Mouse (Mus musculus) midbrain, embryonic 16.5 days (tissue): Measurements from ENCODE around the gene Rad51b. TPM values are rescaled to one million over a fixed set of nuclear protein-coding genes. Genes with fewer than 3 reads are reported as not detected.

ENCODE experiments used
- ATAC-seq: fragments of 200-750 bp; cut with Nextera tagmentation; 2 replicates; pipeline ENCODE4 v1.8.0; 2017; ENCODE audit warnings: moderate TSS enrichment
- H3K27ac ChIP-seq: fragments of 300-500 bp; sonication (generic); 2 replicates; pipeline ENCODE4 v1.5.1; 2014; ENCODE audit warnings: mild to moderate bottlenecking, low read length, mixed read lengths
- H3K27me3 ChIP-seq: fragments of 300-500 bp; sonication (generic); 2 replicates; pipeline ENCODE4 v1.6.1; 2014; ENCODE audit warnings: low read depth, low read length, mixed read lengths; ENCODE audit not compliant: control insufficient read depth, insufficient read depth
- H3K36me3 ChIP-seq: fragments of 300-500 bp; sonication (generic); 2 replicates; pipeline ENCODE4 v1.6.1; 2014; ENCODE audit warnings: mild to moderate bottlenecking, low read length, moderate library complexity, mixed read lengths; ENCODE audit not compliant: control insufficient read depth, insufficient read depth
- H3K4me1 ChIP-seq: fragments of 300-500 bp; sonication (generic); 2 replicates; pipeline ENCODE4 v1.6.1; 2014; ENCODE audit warnings: mild to moderate bottlenecking, low read length, mixed read lengths; ENCODE audit not compliant: control insufficient read depth, insufficient read depth
- H3K4me2 ChIP-seq: fragments of 300-500 bp; sonication (generic); 2 replicates; pipeline ENCODE4 v1.6.1; 2014; ENCODE audit warnings: mild to moderate bottlenecking, low read length, mixed read lengths
- H3K4me3 ChIP-seq: fragments of 300-500 bp; sonication (generic); 2 replicates; pipeline ENCODE4 v1.5.1; 2014; ENCODE audit warnings: low read depth, mild to moderate bottlenecking, low read length, moderate library complexity, mixed read lengths
- H3K9ac ChIP-seq: fragments of 300-500 bp; sonication (generic); 2 replicates; pipeline ENCODE4 v1.6.1; 2014; ENCODE audit warnings: low read depth, low read length, mixed read lengths
- H3K9me3 ChIP-seq: fragments of 300-500 bp; sonication (generic); replicated peaks from 2 replicates; pipeline ENCODE4 v1.6.1; 2014; ENCODE audit warnings: mild to moderate bottlenecking, low read length, mixed read lengths; ENCODE audit not compliant: control insufficient read depth, poor library complexity, severe bottlenecking
- WGBS: fragments of 180-500 bp; shearing (Covaris S2); extraction: QIAGEN DNeasy Blood & Tissue Kit; methylation state at CpG from one replicate; pipeline ENCODE4 v1.1.7; 2014; 5-methylcytosine and 5-hydroxymethylcytosine counted together
- polyA plus RNA-seq: library from polyadenylated mRNA; unstranded; fragments of >200 nt; fragmentation: Nextera tagmentation; extraction: Ambion mirVana; gene quantifications from 2 replicates; pipeline ENCODE4 v1.2.1, GENCODE M21; 2015

The Rad51b gene
- polyA plus RNA-seq, 1 experiment from 2014 or later: 1.5 TPM

GRCm38 (mm10) chr12:79832611-79833010, 535.5 kb downstream of the Rad51b start:
- WGBS: 97% methylated on average over 6 of the region's 6 CpGs
- Histone ChIP-seq H3K4me1 (no peaks in the 10 kb centered on the region), H3K4me2 (no peak overlapping the region), H3K4me3 (no peak overlapping the region), H3K9ac (no peak overlapping the region), H3K27me3 (no peaks in the 10 kb centered on the region), H3K36me3 (no peaks in the 10 kb centered on the region), H3K27ac (no peak overlapping the region), H3K9me3 (no peaks in the 10 kb centered on the region)
- no peak for ATAC-seq

DNA sequence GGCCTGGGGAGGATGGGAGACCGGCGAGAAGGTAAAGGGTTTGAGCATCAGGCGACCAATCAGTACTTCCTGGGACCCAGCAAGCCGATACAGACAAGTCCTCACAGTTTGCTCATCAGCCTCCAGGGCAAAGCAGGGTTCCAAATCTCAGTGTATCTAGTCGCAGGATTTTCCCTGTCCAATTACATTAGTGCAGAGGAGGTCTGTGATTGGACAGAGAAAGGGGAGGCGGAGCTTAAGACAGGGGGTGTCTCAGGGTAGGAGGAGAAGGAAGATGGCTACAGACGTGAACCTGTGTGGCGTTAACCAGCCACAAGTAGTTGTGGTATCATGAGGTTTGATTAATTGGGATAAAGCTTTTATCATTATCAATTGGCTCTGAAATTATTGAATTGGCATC, 538.4 kb downstream of the Rad51b start:
- Histone ChIP-seq H3K4me2 (no peak overlapping the region), H3K27me3 (no peaks in the 10 kb centered on the region), H3K36me3 (no peaks in the 10 kb centered on the region), H3K27ac (no peak overlapping the region), H3K4me1 (peaks cover 4% of the 10 kb centered on the region; the same call in 1 of the 2 replicates), H3K9me3 (no peaks in the 10 kb centered on the region), H3K4me3 (no peak overlapping the region), H3K9ac (no peak overlapping the region)
- ATAC-seq: no peak
- whole genome bisulfite sequencing: 94% methylated on average over 8 of the region's 8 CpGs

- Histone ChIP-seq H3K4me1 (peaks cover 4% of the 10 kb centered on the region; the same call in 1 of the 2 replicates), H3K36me3 (no peaks in the 10 kb centered on the region), H3K9ac (no peak overlapping the region), H3K4me2 (no peak overlapping the region), H3K27ac (no peak overlapping the region), H3K9me3 (no peaks in the 10 kb centered on the region), H3K4me3 (no peak overlapping the region), H3K27me3 (no peaks in the 10 kb centered on the region)
- no peak for ATAC-seq
- WGBS: 47% methylated on average over 6 of the region's 6 CpGs
Observed at GRCm38 (mm10) chr12:79838181-79838961, 541.3 kb downstream of the Rad51b start.

GRCm38 (mm10) chr12:79839096-79839941, 542.2 kb downstream of the Rad51b start:
- H3K4me3 ChIP-seq: no peak overlapping the region
- no peaks in the 10 kb centered on the region for H3K27me3 ChIP-seq
- no peak overlapping the region for H3K4me2 ChIP-seq
- 6% methylated on average over 12 of the region's 12 CpGs for WGBS
- H3K36me3 ChIP-seq: no peaks in the 10 kb centered on the region
- H3K4me1 ChIP-seq: peaks cover 4% of the 10 kb centered on the region; the same call in 1 of the 2 replicates
- peak; percentile 39; the same call in 1 of the 2 replicates for ATAC-seq
- no peak overlapping the region for H3K27ac ChIP-seq
- H3K9me3 ChIP-seq: no peaks in the 10 kb centered on the region
- H3K9ac ChIP-seq: no peak overlapping the region

DNA sequence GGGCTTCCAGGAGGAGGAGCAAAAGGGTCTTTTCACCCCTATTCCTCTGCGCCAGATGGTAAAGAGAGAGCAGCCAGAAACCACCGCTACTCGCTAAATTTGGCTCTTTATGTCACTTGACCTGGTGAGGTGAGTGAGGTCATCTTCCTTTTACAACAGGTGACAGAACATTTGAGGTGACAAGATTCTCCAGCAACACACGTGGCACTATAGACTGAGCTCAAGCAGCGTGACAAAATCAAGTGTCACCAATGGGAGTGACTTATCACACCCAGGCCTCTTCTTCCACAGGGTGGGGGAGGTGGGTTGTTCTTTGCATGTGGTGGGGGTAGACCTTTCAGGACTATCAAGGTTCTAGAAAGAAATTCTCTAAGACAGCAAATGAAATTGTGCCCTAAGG, 543.4 kb downstream of the Rad51b start:
- H3K4me1 ChIP-seq: peaks cover 4% of the 10 kb centered on the region; the same call in 1 of the 2 replicates
- H3K9me3 ChIP-seq: no peaks in the 10 kb centered on the region
- no peak for ATAC-seq
- H3K36me3 ChIP-seq: no peaks in the 10 kb centered on the region
- H3K27ac ChIP-seq: no peak overlapping the region
- no peak overlapping the region for H3K4me2 ChIP-seq
- no peak overlapping the region for H3K9ac ChIP-seq
- H3K4me3 ChIP-seq: no peak overlapping the region
- H3K27me3 ChIP-seq: no peaks in the 10 kb centered on the region
- WGBS: 48% methylated on average over 5 of the region's 5 CpGs

- Histone ChIP-seq H3K36me3 (no peaks in the 10 kb centered on the region), H3K4me3 (no peak overlapping the region), H3K27me3 (no peaks in the 10 kb centered on the region), H3K9ac (no peak overlapping the region), H3K4me2 (no peak overlapping the region), H3K4me1 (peaks cover 4% of the 10 kb centered on the region; the same call in 1 of the 2 replicates), H3K9me3 (no peaks in the 10 kb centered on the region), H3K27ac (no peak overlapping the region)
- no peak for ATAC-seq
- WGBS: 94% methylated on average over 3 of the region's 3 CpGs
Observed at GRCm38 (mm10) chr12:79841248-79841647, 544.2 kb downstream of the Rad51b start.

DNA sequence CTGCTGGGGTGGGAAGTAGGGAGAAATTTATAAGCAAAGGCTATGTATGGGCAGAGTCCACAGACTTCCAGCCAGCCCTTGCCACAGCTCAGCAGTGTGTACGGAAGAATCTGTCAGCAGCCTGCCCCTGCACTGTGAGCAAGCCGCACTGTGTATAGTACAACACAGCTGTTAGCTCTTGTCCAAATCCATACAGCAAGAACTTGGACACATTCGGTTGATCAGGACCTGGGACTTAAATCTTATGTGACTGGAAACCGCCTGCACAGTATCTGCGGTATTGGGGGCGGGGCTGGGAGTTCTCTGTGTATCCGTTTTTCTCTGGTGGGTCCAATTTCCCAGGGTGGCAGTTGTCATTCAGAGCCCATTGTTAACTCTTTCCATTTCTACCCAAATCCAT, 545.2 kb downstream of the Rad51b start:
- Histone ChIP-seq H3K36me3 (no peaks in the 10 kb centered on the region), H3K9ac (0 out of 2 replicates have a peak overlapping the region, but pooled peaks have one; percentile 15), H3K4me3 (no peak overlapping the region), H3K9me3 (no peaks in the 10 kb centered on the region), H3K27ac (peak overlapping the region; percentile 35; the same call in 1 of the 2 replicates), H3K4me2 (no peak overlapping the region), H3K27me3 (no peaks in the 10 kb centered on the region), H3K4me1 (peaks cover 4% of the 10 kb centered on the region; the same call in 1 of the 2 replicates)
- ATAC-seq: no peak
- 34% methylated on average over 7 of the region's 7 CpGs for WGBS

GRCm38 (mm10) chr12:79843002-79843401, 545.9 kb downstream of the Rad51b start:
- Histone ChIP-seq H3K4me1 (peaks cover 4% of the 10 kb centered on the region; the same call in 1 of the 2 replicates), H3K9me3 (no peaks in the 10 kb centered on the region), H3K27me3 (no peaks in the 10 kb centered on the region), H3K36me3 (no peaks in the 10 kb centered on the region), H3K27ac (peak overlapping the region; percentile 35; the same call in 1 of the 2 replicates), H3K9ac (no peak overlapping the region), H3K4me2 (no peak overlapping the region), H3K4me3 (no peak overlapping the region)
- no peak for ATAC-seq
- 76% methylated on average over 11 of the region's 11 CpGs for WGBS
